Mouse (Mus musculus) neural tube, embryonic 12.5 days (tissue): Measurements from ENCODE around the gene Rras. TPM values are rescaled to one million over a fixed set of nuclear protein-coding genes. Genes with fewer than 3 reads are reported as not detected.

Experiments used
- ATAC-seq: fragments of 200-750 bp; cut with Nextera tagmentation; 2 replicates; pipeline ENCODE4 v1.8.0; 2017; ENCODE audit warnings: low read depth, mild to moderate bottlenecking, moderate TSS enrichment, moderate library complexity; ENCODE audit not compliant: low FRiP score
- H3K27ac ChIP-seq: fragments of 300-500 bp; sonication (generic); 2 replicates; pipeline ENCODE4 v1.5.1; 2016
- H3K27me3 ChIP-seq: fragments of 300-500 bp; sonication (generic); replicated peaks from 2 replicates; pipeline ENCODE4 v1.6.1; 2016; ENCODE audit warnings: mild to moderate bottlenecking
- H3K36me3 ChIP-seq: fragments of 300-500 bp; sonication (generic); 2 replicates; pipeline ENCODE4 v1.6.1; 2016; ENCODE audit warnings: mild to moderate bottlenecking
- H3K4me1 ChIP-seq: fragments of 300-500 bp; sonication (generic); 2 replicates; pipeline ENCODE4 v1.6.1; 2016
- H3K4me2 ChIP-seq: fragments of 300-500 bp; sonication (generic); replicated peaks from 2 replicates; pipeline ENCODE4 v1.6.1; 2016; ENCODE audit warnings: mild to moderate bottlenecking
- H3K4me3 ChIP-seq: fragments of 300-500 bp; sonication (generic); 2 replicates; pipeline ENCODE4 v1.5.1; 2016
- H3K9ac ChIP-seq: fragments of 300-500 bp; sonication (generic); 2 replicates; pipeline ENCODE4 v1.6.1; 2016; ENCODE audit warnings: mild to moderate bottlenecking
- H3K9me3 ChIP-seq: fragments of 300-500 bp; sonication (generic); 2 replicates; pipeline ENCODE4 v1.6.1; 2016; ENCODE audit warnings: mild to moderate bottlenecking
- WGBS: fragments of 180-500 bp; shearing (Covaris S2); methylation state at CpG from one replicate; pipeline ENCODE4 v1.1.7; 2016; 5-methylcytosine and 5-hydroxymethylcytosine counted together
- polyA plus RNA-seq: library from polyadenylated mRNA; unstranded; fragments of >200 nt; fragmentation: Nextera tagmentation; extraction: Ambion mirVana; gene quantifications from 2 replicates; pipeline ENCODE4 v1.2.1, GENCODE M21; 2016

Gene Rras
- polyA plus RNA-seq, 1 experiment from 2014 or later, result 16.8 TPM

DNA sequence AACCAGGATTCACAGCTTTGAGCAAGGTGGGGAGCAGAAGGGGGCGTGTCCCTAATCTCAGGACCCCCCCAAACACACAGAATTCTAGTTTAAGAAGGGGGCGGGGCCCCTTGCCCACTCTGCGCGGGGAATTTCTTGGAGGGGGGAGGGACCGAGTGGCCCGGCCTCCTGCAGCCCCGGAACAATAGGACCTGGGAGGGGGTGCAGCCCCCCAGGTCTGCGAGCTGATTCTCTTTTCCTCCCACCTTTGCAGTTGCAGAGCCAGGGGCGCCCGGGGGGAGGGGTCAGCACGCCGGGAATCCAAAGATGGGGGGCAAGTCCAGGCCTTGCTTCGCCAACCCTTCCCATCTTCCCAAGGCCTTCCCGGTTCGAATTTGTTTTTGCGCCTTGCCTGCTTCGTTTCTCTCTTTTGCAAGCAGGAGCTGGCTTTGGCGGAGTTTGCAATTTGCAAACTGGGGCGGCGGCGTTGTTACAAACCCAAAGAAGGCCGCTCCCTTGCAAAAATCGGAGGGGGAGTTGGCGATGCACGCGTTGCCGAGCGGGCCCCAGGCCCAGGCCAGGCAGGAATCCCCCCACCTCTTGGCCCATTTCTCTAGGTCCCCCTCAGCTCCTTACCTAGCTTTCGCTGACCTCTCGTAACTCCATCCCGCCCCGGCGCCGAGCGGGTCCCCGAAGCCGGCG is 34.6 kb downstream of the Rras start:
- Histone ChIP-seq H3K27ac (peak overlapping the region; percentile 91), H3K4me3 (peak overlapping the region; percentile 87), H3K4me2 (peak overlapping the region; percentile 91), H3K4me1 (peaks cover 20% of the 10 kb centered on the region), H3K9me3 (no peaks in the 10 kb centered on the region), H3K36me3 (peaks cover 35% of the 10 kb centered on the region), H3K27me3 (no peaks in the 10 kb centered on the region), H3K9ac (peak overlapping the region; percentile 92)
- ATAC-seq, result no peak
- WGBS, result under 1% methylated on average over 38 of the region's 38 CpGs

- Histone ChIP-seq H3K27me3 (no peaks in the 10 kb centered on the region), H3K4me3 (peak within 1 kb of the TSS; percentile 87), H3K36me3 (peaks cover 31% of the 10 kb centered on the region), H3K9ac (peak within 1 kb of the TSS; percentile 92), H3K4me2 (peak within 1 kb of the TSS; percentile 91), H3K27ac (peak within 1 kb of the TSS; percentile 91), H3K9me3 (no peaks in the 10 kb centered on the region), H3K4me1 (peaks cover 20% of the 10 kb centered on the region)
- ATAC-seq, result no peak
- 0% methylated on average over 8 of the region's 18 CpGs for WGBS
Measured at GRCm38 (mm10) chr7:45052862-45053116, 35.0 kb downstream of the Rras start, which contains the start of gene Prr12. Gene Prr12 (minus strand): TSS chr7:45052881.

DNA sequence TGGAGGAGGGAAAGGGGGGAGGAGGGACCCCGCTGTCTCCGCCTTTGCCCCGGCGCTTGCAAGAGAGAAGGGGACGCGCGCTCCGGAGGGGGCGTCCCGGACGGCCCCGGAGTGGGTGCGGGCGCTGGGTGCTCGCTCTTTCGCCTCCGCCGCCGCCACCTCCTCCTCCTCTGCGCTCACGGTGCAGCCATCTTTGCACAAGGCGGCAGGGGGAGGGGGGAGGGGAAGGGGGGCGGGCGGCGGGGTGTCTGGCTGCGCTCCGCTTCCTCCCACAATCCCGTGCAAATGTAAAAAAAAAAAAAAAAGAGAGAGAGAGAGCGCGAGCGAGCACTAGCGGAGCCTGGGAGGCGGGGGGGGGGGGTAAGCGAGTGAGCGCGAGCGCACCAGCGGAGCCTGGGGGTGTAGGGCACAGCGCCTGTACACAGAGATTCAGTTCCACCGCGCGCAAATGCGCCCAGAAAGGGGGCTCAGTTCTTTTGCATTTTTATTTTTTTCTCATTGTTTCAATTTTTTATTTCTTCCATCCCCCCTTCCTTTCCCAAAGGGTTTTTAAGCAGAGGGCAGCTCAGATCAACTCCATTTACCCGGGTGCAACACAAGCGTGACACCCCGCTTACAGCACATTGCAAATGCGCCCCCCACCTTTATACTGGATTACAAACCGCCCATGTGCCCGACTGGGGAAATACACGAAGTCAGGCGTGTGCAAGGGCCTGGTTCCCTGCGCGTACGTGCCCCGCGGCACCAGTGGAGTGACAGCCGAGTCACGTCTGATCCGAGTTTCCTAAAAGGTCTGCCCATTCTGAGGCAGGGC is 35.6 kb downstream of the Rras start:
- 1% methylated on average over 44 of the region's 59 CpGs for WGBS
- ATAC-seq, result peak; percentile 52

GRCm38 (mm10) chr7:45053931-45054510 is 36.3 kb downstream of the Rras start:
- peak overlapping the region; percentile 91 for H3K27ac ChIP-seq
- H3K4me3 ChIP-seq, result peak overlapping the region; percentile 87
- ATAC-seq, result peak; percentile 86
- WGBS, result under 1% methylated on average over 33 of the region's 33 CpGs
- peak overlapping the region; percentile 91 for H3K4me2 ChIP-seq
- H3K9ac ChIP-seq, result peak overlapping the region; percentile 92
- H3K4me1 ChIP-seq, result peaks cover 25% of the 10 kb centered on the region
- no peaks in the 10 kb centered on the region for H3K9me3 ChIP-seq
- peaks cover 18% of the 10 kb centered on the region for H3K36me3 ChIP-seq
- H3K27me3 ChIP-seq, result no peaks in the 10 kb centered on the region

More for the DNA sequence above, 35.6 kb downstream of the Rras start:
- Histone ChIP-seq H3K9me3 (no peaks in the 10 kb centered on the region), H3K4me2 (peak overlapping the region; percentile 91), H3K9ac (peak overlapping the region; percentile 92), H3K4me3 (peak overlapping the region; percentile 87), H3K27me3 (no peaks in the 10 kb centered on the region), H3K4me1 (peaks cover 20% of the 10 kb centered on the region), H3K36me3 (peaks cover 25% of the 10 kb centered on the region), H3K27ac (peak overlapping the region; percentile 91)

GRCm38 (mm10) chr7:45056329-45056971 is 38.7 kb downstream of the Rras start:
- no peaks in the 10 kb centered on the region for H3K36me3 ChIP-seq
- 68% methylated on average over 14 of the region's 14 CpGs for WGBS
- no peak overlapping the region for H3K4me3 ChIP-seq
- no peak overlapping the region for H3K4me2 ChIP-seq
- no peaks in the 10 kb centered on the region for H3K9me3 ChIP-seq
- ATAC-seq, result no peak
- H3K9ac ChIP-seq, result no peak overlapping the region
- H3K27ac ChIP-seq, result no peak overlapping the region
- H3K27me3 ChIP-seq, result no peaks in the 10 kb centered on the region
- H3K4me1 ChIP-seq, result peaks cover 24% of the 10 kb centered on the region

GRCm38 (mm10) chr7:45056972-45057348 is 39.2 kb downstream of the Rras start:
- H3K27ac ChIP-seq, result no peak overlapping the region
- peaks cover 22% of the 10 kb centered on the region for H3K4me1 ChIP-seq
- H3K36me3 ChIP-seq, result no peaks in the 10 kb centered on the region
- H3K9me3 ChIP-seq, result no peaks in the 10 kb centered on the region
- H3K27me3 ChIP-seq, result no peaks in the 10 kb centered on the region
- H3K4me2 ChIP-seq, result no peak overlapping the region
- no peak for ATAC-seq
- H3K4me3 ChIP-seq, result no peak overlapping the region
- H3K9ac ChIP-seq, result no peak overlapping the region

DNA sequence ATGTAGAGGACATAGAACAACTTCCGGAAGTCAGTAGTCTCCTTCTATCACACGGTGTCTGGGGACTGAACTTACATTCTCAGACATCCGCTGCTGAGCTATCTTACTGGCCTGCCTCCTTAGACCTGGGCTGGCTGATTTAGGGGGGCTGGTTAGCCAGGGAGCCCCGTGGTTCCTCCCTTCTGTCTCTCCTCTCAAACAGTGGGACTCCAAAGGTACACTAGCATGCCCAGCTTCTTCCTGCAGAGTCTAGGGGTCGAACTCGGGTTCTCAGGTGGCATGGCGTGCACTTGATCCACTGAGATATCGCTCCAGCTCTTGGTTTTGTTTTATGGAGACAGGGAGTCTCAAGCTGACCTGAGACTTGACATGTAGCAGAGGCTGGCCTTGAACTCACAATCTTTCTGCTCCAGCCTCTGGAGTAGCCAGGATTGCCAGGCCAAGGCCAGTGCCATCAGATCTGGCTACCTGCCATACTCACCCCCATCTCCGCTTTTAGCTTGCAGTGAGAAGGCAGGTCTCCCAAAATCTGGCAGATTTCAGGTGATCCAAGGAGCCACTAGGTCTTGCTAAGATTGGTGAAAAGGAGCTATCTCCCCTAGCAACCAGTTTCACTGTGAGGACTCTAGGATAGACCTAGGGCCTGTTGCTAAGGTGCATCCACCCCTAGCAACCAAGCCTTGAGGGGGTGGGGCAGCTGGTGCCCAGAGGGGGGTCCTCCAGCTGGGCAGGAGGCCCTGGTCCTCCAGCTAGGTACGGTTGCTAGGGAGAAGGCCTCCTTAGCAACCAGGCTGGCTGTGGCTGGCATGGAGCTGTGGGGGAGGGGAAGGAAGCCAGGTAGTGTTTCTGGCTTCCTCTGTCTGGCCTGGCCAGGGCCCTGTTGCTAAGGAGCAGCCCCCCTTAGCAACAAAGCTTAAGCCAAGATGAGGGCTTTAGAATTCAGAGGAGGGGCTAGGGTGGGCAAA is 41.1 kb downstream of the Rras start:
- no peak overlapping the region for H3K4me3 ChIP-seq
- no peaks in the 10 kb centered on the region for H3K36me3 ChIP-seq
- no peaks in the 10 kb centered on the region for H3K9me3 ChIP-seq
- no peak overlapping the region for H3K27ac ChIP-seq
- H3K9ac ChIP-seq, result no peak overlapping the region
- 78% methylated on average over 10 of the region's 10 CpGs for WGBS
- H3K4me2 ChIP-seq, result peak overlapping the region; percentile 6; the same call in 1 of the 2 replicates
- peaks cover 30% of the 10 kb centered on the region for H3K4me1 ChIP-seq
- H3K27me3 ChIP-seq, result no peaks in the 10 kb centered on the region
- ATAC-seq, result no peak

- no peak overlapping the region for H3K4me3 ChIP-seq
- H3K27ac ChIP-seq, result no peak overlapping the region
- H3K4me2 ChIP-seq, result no peak overlapping the region
- no peaks in the 10 kb centered on the region for H3K27me3 ChIP-seq
- no peak overlapping the region for H3K9ac ChIP-seq
- peaks cover 30% of the 10 kb centered on the region for H3K4me1 ChIP-seq
- 94% methylated on average over 6 of the region's 6 CpGs for WGBS
- no peaks in the 10 kb centered on the region for H3K36me3 ChIP-seq
- no peaks in the 10 kb centered on the region for H3K9me3 ChIP-seq
- ATAC-seq, result no peak
Measured at GRCm38 (mm10) chr7:45060632-45061122, 42.9 kb downstream of the Rras start.

GRCm38 (mm10) chr7:45061532-45062075 is 43.8 kb downstream of the Rras start:
- ATAC-seq, result no peak
- peak overlapping the region; percentile 53 for H3K4me3 ChIP-seq
- no peak overlapping the region for H3K27ac ChIP-seq
- H3K9me3 ChIP-seq, result no peaks in the 10 kb centered on the region
- peaks cover 30% of the 10 kb centered on the region for H3K4me1 ChIP-seq
- H3K27me3 ChIP-seq, result no peaks in the 10 kb centered on the region
- peak overlapping the region; percentile 72 for H3K4me2 ChIP-seq
- WGBS, result 16% methylated on average over 11 of the region's 11 CpGs
- H3K9ac ChIP-seq, result peak overlapping the region; percentile 39; the same call in 1 of the 2 replicates
- no peaks in the 10 kb centered on the region for H3K36me3 ChIP-seq

- Histone ChIP-seq H3K9ac (peak within 1 kb of the TSS; percentile 54), H3K27me3 (no peaks in the 10 kb centered on the region), H3K4me1 (peaks cover 30% of the 10 kb centered on the region), H3K27ac (peak within 1 kb of the TSS; percentile 44; the same call in 1 of the 2 replicates), H3K4me3 (peak within 1 kb of the TSS; percentile 53), H3K36me3 (no peaks in the 10 kb centered on the region), H3K9me3 (no peaks in the 10 kb centered on the region), H3K4me2 (peak within 1 kb of the TSS; percentile 72)
- ATAC-seq, result peak; percentile 91
- WGBS, result under 1% methylated on average over 31 of the region's 31 CpGs
Measured at GRCm38 (mm10) chr7:45062239-45062835, 44.6 kb downstream of the Rras start, which contains the start of the genes Nosip and Prrg2. Gene Nosip (plus strand): TSS chr7:45062429. Gene Prrg2 (minus strand): TSS chr7:45062677.
